Mouse (Mus musculus) c-Kit-positive CD71-positive TER-119-positive erythroid progenitor cells, embryonic 14.5 days (primary cell): Measurements from ENCODE around the gene Cpxcr1.

Experiments used
- DNase-seq: peaks from one replicate; pipeline ENCODE4 v3.0.0-alpha.2; 2013; ENCODE audit warnings: low spot score

Cpxcr1 gene

DNA sequence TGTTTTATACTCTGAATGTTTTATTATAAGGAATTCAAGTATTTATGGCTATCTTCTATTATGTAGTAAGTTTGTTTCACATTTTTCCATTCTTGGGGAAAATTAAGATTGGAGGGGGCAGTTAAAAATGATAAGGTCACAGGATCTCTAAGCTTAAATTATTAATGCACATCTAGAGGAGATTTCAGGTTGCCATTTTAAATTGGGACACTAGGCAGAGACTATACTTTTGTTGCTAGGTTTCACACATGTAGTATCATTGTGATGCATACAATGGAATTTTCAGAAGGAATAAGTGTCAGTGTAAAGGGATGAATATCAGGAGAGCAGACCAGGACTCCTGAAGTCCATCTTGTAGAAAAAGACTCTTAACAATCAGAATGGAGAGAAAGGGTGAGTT, at the start of gene Cpxcr1:
TSS of gene Cpxcr1 (plus strand) at position 301 of the 400 bp plus-strand sequence.
- no peak for DNase-seq
